Mouse (Mus musculus) embryonic fibroblast, embryonic 13.5 days (primary cell): ENCODE results near the gene Tarm1.

ENCODE experiments used
- CTCF ChIP-seq: IDR thresholded peaks from 2 replicates; pipeline ENCODE4 v1.5.1; 2011; ENCODE audit warnings: mild to moderate bottlenecking, control low read depth, low read length, moderate library complexity, borderline replicate concordance; ENCODE audit not compliant: insufficient read depth
- POLR2A ChIP-seq: IDR thresholded peaks from 2 replicates; pipeline ENCODE4 v1.6.1; 2011; ENCODE audit warnings: low read depth, mild to moderate bottlenecking, control low read depth, low read length, moderate library complexity

- no peak for TF ChIP-seq CTCF
- TF ChIP-seq POLR2A, result no peak
Observed at GRCm38 (mm10) chr7:3453486-3454183, 48.8 kb downstream of the Tarm1 start.
